15 mouse cellular contexts compared by ENCODE assay signal in genomic region chr2:5116856-5117532, GRCm38 (mm10). TPM values are rescaled to one million over a fixed set of nuclear protein-coding genes. Genes with fewer than 3 reads are reported as not detected.
DNase-seq lines count a peak whose midpoint lies in the region; ATAC-seq and TF ChIP-seq lines count a peak whose summit lies in the region.
"Had no signal": no experiment of that assay in that cellular context is flagged by ENCODE, and none has a peak within 500 bp of the region (broad histone marks: within the 10 kb centered on the region; RNA-seq: fewer than 3 reads in every experiment).

No protein-coding gene starts in this region.

- peaks cover 4% of the 10 kb centered on the region for H3K4me1 ChIP-seq in embryonic facial prominence, embryonic 11.5 days (ENCODE audit: control insufficient read depth, insufficient read depth, low read length)
- no peaks in the 10 kb centered on the region for H3K4me1 ChIP-seq in hindbrain, embryonic 11.5 days (replicated peaks; ENCODE audit: control insufficient read depth, insufficient read depth, low read length)
- peaks cover 7% of the 10 kb centered on the region; the same call in 1 of the 2 replicates for H3K4me1 ChIP-seq in midbrain, postnatal 0 days (ENCODE audit: insufficient read depth, low read length)

- H3K9ac ChIP-seq in embryonic facial prominence, embryonic 11.5 days (replicated peaks; ENCODE audit: low read length): no peak overlapping the region
- H3K9ac ChIP-seq in hindbrain, embryonic 11.5 days (ENCODE audit: low read depth, low read length): no peak overlapping the region
- H3K9ac ChIP-seq in midbrain, postnatal 0 days (replicated peaks; ENCODE audit: low read length, poor library complexity, severe bottlenecking): no peak overlapping the region
- H3K9ac ChIP-seq: liver, embryonic 14.5 days; stomach, embryonic 15.5 days had no signal

- H3K4me2 ChIP-seq in embryonic facial prominence, embryonic 11.5 days (ENCODE audit: low read depth, low read length): no peak overlapping the region
- H3K4me2 ChIP-seq in hindbrain, embryonic 11.5 days (replicated peaks; ENCODE audit: low read depth, low read length): no peak overlapping the region
- no peak overlapping the region for H3K4me2 ChIP-seq in midbrain, postnatal 0 days (ENCODE audit: low read depth, low read length, poor library complexity, severe bottlenecking)
- H3K4me2 ChIP-seq: stomach, embryonic 15.5 days had no signal

- H3K36me3 ChIP-seq in embryonic facial prominence, embryonic 11.5 days (replicated peaks; ENCODE audit: control insufficient read depth, insufficient read depth, low read depth, low read length): no peaks in the 10 kb centered on the region
- H3K36me3 ChIP-seq in hindbrain, embryonic 11.5 days (ENCODE audit: control insufficient read depth, insufficient read depth, low read length): no peaks in the 10 kb centered on the region
- no peaks in the 10 kb centered on the region for H3K36me3 ChIP-seq in midbrain, postnatal 0 days (ENCODE audit: insufficient read depth, low read length)
- H3K36me3 ChIP-seq: stomach, embryonic 15.5 days had no signal

- WGBS in embryonic facial prominence, embryonic 11.5 days: 4% methylated on average over 5 of the region's 5 CpGs
- WGBS in hindbrain, embryonic 11.5 days: 23% methylated on average over 5 of the region's 5 CpGs
- 14% methylated on average over 5 of the region's 5 CpGs for WGBS in midbrain, postnatal 0 days

- TF ChIP-seq CTCF in midbrain, postnatal 0 days (IDR thresholded peaks at IDR 0.05): no peak
- no peak for TF ChIP-seq CTCF in layer of hippocampus, adult 2 months (conservative IDR thresholded peaks at IDR 0.05)

- no peaks in the 10 kb centered on the region for H3K27me3 ChIP-seq in embryonic facial prominence, embryonic 11.5 days (ENCODE audit: control insufficient read depth, insufficient read depth, low read length)
- H3K27me3 ChIP-seq in hindbrain, embryonic 11.5 days (ENCODE audit: control insufficient read depth, insufficient read depth, low read length): no peaks in the 10 kb centered on the region
- no peaks in the 10 kb centered on the region for H3K27me3 ChIP-seq in midbrain, postnatal 0 days (ENCODE audit: insufficient read depth, low read length)
- H3K27me3 ChIP-seq: stomach, embryonic 15.5 days had no signal

- H3K27ac ChIP-seq in embryonic facial prominence, embryonic 11.5 days (replicated peaks; ENCODE audit: low read depth, low read length): no peak overlapping the region
- 0 out of 2 replicates have a peak overlapping the region, but pooled peaks have one; percentile 12 for H3K27ac ChIP-seq in hindbrain, embryonic 11.5 days (ENCODE audit: low read depth, low read length)
- peak overlapping the region; percentile 55 for H3K27ac ChIP-seq in midbrain, postnatal 0 days (ENCODE audit: low read depth, low read length)
- no peak overlapping the region for H3K27ac ChIP-seq in layer of hippocampus, adult 2 months
- H3K27ac ChIP-seq: liver, embryonic 14.5 days; stomach, embryonic 15.5 days had no signal

- H3K9me3 ChIP-seq in embryonic facial prominence, embryonic 11.5 days (replicated peaks; ENCODE audit: control insufficient read depth, low read length): no peaks in the 10 kb centered on the region
- H3K9me3 ChIP-seq in hindbrain, embryonic 11.5 days (ENCODE audit: control insufficient read depth, low read length): no peaks in the 10 kb centered on the region
- H3K9me3 ChIP-seq in midbrain, postnatal 0 days (ENCODE audit: low read length): no peaks in the 10 kb centered on the region
- H3K9me3 ChIP-seq: stomach, embryonic 15.5 days had no signal

- H3K4me3 ChIP-seq in embryonic facial prominence, embryonic 11.5 days (ENCODE audit: low read depth, low read length): no peak overlapping the region
- H3K4me3 ChIP-seq in hindbrain, embryonic 11.5 days (ENCODE audit: low read depth, low read length): no peak overlapping the region
- H3K4me3 ChIP-seq in midbrain, postnatal 0 days (ENCODE audit: low read depth, low read length): no peak overlapping the region
- H3K4me3 ChIP-seq in layer of hippocampus, adult 2 months: no peak overlapping the region
- H3K4me3 ChIP-seq: stomach, embryonic 15.5 days had no signal

- peak; percentile 11 to 22 for DNase-seq in layer of hippocampus, postnatal 10 days (ENCODE audit: low spot score in 2 of 2)
- DNase-seq in layer of hippocampus, adult 11-12 months (ENCODE audit: low spot score): no peak
- peak; percentile 57 for DNase-seq in embryonic facial prominence, embryonic 11.5 days (ENCODE audit: low spot score)
- DNase-seq in hindbrain, embryonic 11.5 days (ENCODE audit: low spot score): peak; percentile 35
- peak; percentile 80 for DNase-seq in midbrain, postnatal 0 days (ENCODE audit: low spot score)
- no peak for DNase-seq in layer of hippocampus, adult 2 months (ENCODE audit: low spot score in 2 of 2)
- no peak for DNase-seq in kidney, postnatal 4 days
- DNase-seq in cerebellum, adult 18-20 months: no peak
- DNase-seq: heart, adult 18-20 months; kidney, adult 11 months; layer of hippocampus, postnatal 36 days; right cerebral cortex, adult 18-20 months had no signal

- peak; percentile 40; the same call in 1 of the 2 replicates for ATAC-seq in embryonic facial prominence, embryonic 11.5 days (replicated peaks; ENCODE audit: insufficient number of reproducible peaks, low FRiP score, low TSS enrichment, low read depth)
- ATAC-seq in hindbrain, embryonic 11.5 days (ENCODE audit: low FRiP score): peak; percentile 69
- ATAC-seq in midbrain, postnatal 0 days (ENCODE audit: low FRiP score): peak; percentile 75; the same call in 1 of the 2 replicates

RNA-seq across cellular contexts. Expression of gene Ccdc3, which starts 20.6 kb away (rescaled TPM):
- total RNA-seq in layer of hippocampus, postnatal 10 days (2021): 10 to 100 TPM in 1 of 2 experiments, 1 to 10 TPM in 1; 9.8 to 10.5 TPM
- 2.4 and 3.0 TPM in 2 replicates for polyA plus RNA-seq in embryonic facial prominence, embryonic 11.5 days (2014; fragmentation: Nextera tagmentation; extraction: Ambion mirVana)
- polyA plus RNA-seq in hindbrain, embryonic 11.5 days (2014; fragmentation: Nextera tagmentation; extraction: Ambion mirVana): 7.1 and 9.9 TPM in 2 replicates
- total RNA-seq in midbrain, postnatal 0 days (2014; rRNA removed): 11.4 and 11.9 TPM in 2 replicates
- 6.3 and 6.5 TPM in 2 replicates for polyA plus RNA-seq in midbrain, postnatal 0 days (2015; fragmentation: Nextera tagmentation; extraction: Ambion mirVana)
- 10 to 100 TPM; 10.0 to 12.6 TPM for total RNA-seq in layer of hippocampus, adult 2 months (2021)
- total RNA-seq: megakaryocyte-erythroid progenitor cell, adult 5-6 weeks had no signal

RNA-seq across cellular contexts. Expression of gene Optn, which starts 53.1 kb away (rescaled TPM):
- 10 to 100 TPM; 19.2 to 19.4 TPM for total RNA-seq in layer of hippocampus, postnatal 10 days (2021)
- polyA plus RNA-seq in embryonic facial prominence, embryonic 11.5 days (2014; fragmentation: Nextera tagmentation; extraction: Ambion mirVana): 4.8 and 6.2 TPM in 2 replicates
- 5.1 and 6.6 TPM in 2 replicates for polyA plus RNA-seq in hindbrain, embryonic 11.5 days (2014; fragmentation: Nextera tagmentation; extraction: Ambion mirVana)
- total RNA-seq in midbrain, postnatal 0 days (2014; rRNA removed): 25.2 and 35.0 TPM in 2 replicates
- 28.5 and 28.7 TPM in 2 replicates for polyA plus RNA-seq in midbrain, postnatal 0 days (2015; fragmentation: Nextera tagmentation; extraction: Ambion mirVana)
- 10 to 100 TPM; 13.5 to 14.1 TPM for total RNA-seq in layer of hippocampus, adult 2 months (2021)

Comparison
In these comparisons a context has a peak if more than half of its experiments do, and no peak if none do; other contexts are left out.
1. DNase-seq: peak in layer of hippocampus, postnatal 10 days (2 of 2), embryonic facial prominence, embryonic 11.5 days (single experiment), hindbrain, embryonic 11.5 days (single experiment) and midbrain, postnatal 0 days (single experiment); none in layer of hippocampus, adult 11-12 months (single experiment), layer of hippocampus, adult 2 months (0 of 2), kidney, postnatal 4 days (0 of 2) and cerebellum, adult 18-20 months (0 of 2).
2. H3K27ac ChIP-seq: peak in hindbrain, embryonic 11.5 days (single experiment) and midbrain, postnatal 0 days (single experiment); none in embryonic facial prominence, embryonic 11.5 days (single experiment) and layer of hippocampus, adult 2 months (single experiment).
3. Peak in every context shown above with its lines, with median percentiles within 50 percentile points of each other: ATAC-seq.